Mouse (Mus musculus): Measurements from ENCODE around the gene Psmb3.

DNA sequence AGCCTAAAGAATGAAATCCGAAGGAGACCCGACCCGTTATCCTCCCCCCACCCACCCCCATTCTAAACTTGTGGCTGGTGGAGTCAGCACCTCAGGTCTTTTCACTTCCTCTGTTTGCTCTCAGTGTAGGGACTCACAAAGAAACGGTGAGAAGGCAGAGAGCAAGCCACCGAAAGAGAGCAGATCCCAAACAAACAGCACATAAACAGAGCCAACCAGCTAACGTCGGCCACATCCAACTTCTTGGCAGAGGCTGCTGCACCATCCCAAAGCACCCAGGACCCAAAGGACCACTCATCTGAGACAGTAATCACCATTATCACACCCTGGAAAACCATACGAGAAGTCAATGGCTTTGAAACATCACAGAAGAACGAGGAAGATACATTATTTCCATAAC, 40.2 kb downstream of the Psmb3 start:
- TF ChIP-seq FLI1 (IDR thresholded peaks at IDR 0.05; ENCODE audit: low read length), result no peak
- no peak for TF ChIP-seq GATA1 (IDR thresholded peaks at IDR 0.05; ENCODE audit: borderline replicate concordance, low read length)

Measured in megakaryocyte, embryonic 14.5 days (primary cell).